Mouse (Mus musculus) limb, embryonic 13.5 days (tissue): ENCODE measurements around the gene Gm42906. TPM values are rescaled to one million over a fixed set of nuclear protein-coding genes. Genes with fewer than 3 reads are reported as not detected.
A peak's percentile ranks its signal among the peaks of the same experiment; 100 is the strongest.

ENCODE experiments used
- ATAC-seq: fragments of 200-750 bp; cut with Nextera tagmentation; 2 replicates; pipeline ENCODE4 v1.8.0; 2017; ENCODE audit warnings: low read depth, moderate number of reproducible peaks, moderate TSS enrichment; ENCODE audit not compliant: low FRiP score
- H3K27ac ChIP-seq: fragments of 300-500 bp; sonication (generic); 2 replicates; pipeline ENCODE4 v1.5.1; 2015; ENCODE audit warnings: inconsistent platforms, mild to moderate bottlenecking, moderate library complexity
- H3K27me3 ChIP-seq: fragments of 300-500 bp; sonication (generic); 2 replicates; pipeline ENCODE4 v1.6.1; 2015; ENCODE audit warnings: mild to moderate bottlenecking, inconsistent platforms
- H3K36me3 ChIP-seq: fragments of 300-500 bp; sonication (generic); 2 replicates; pipeline ENCODE4 v1.6.1; 2015; ENCODE audit warnings: inconsistent platforms, mild to moderate bottlenecking, moderate library complexity
- H3K4me1 ChIP-seq: fragments of 300-500 bp; sonication (generic); 2 replicates; pipeline ENCODE4 v1.6.1; 2015; ENCODE audit warnings: inconsistent platforms
- H3K4me2 ChIP-seq: fragments of 300-500 bp; sonication (generic); replicated peaks from 2 replicates; pipeline ENCODE4 v1.6.1; 2015; ENCODE audit warnings: inconsistent platforms, mild to moderate bottlenecking, moderate library complexity
- H3K4me3 ChIP-seq: fragments of 300-500 bp; sonication (generic); 2 replicates; pipeline ENCODE4 v1.5.1; 2015; ENCODE audit warnings: moderate library complexity, mild to moderate bottlenecking, inconsistent platforms
- H3K9ac ChIP-seq: fragments of 300-500 bp; sonication (generic); 2 replicates; pipeline ENCODE4 v1.6.1; 2015; ENCODE audit warnings: mild to moderate bottlenecking, inconsistent platforms
- H3K9me3 ChIP-seq: fragments of 300-500 bp; sonication (generic); 2 replicates; pipeline ENCODE4 v1.6.1; 2016; ENCODE audit warnings: inconsistent platforms
- WGBS: fragments of 180-500 bp; shearing (Covaris S2); methylation state at CpG from one replicate; pipeline ENCODE4 v1.1.7; 2015; 5-methylcytosine and 5-hydroxymethylcytosine counted together
- polyA plus RNA-seq: library from polyadenylated mRNA; unstranded; fragments of >200 nt; fragmentation: Nextera tagmentation; extraction: Ambion mirVana; gene quantifications from 2 replicates; pipeline ENCODE4 v1.2.1, GENCODE M21; 2015

Gene Gm42906
- polyA plus RNA-seq, 1 experiment from 2014 or later, result not detected

GRCm38 (mm10) chr5:151218689-151219115, 209.3 kb downstream of the Gm42906 start:
- H3K4me2 ChIP-seq, result no peak overlapping the region
- 0 out of 2 replicates have a peak, but pooled peaks cover 2% of the 10 kb centered on the region for H3K27me3 ChIP-seq
- 64% methylated on average over 6 of the region's 6 CpGs for WGBS
- no peak overlapping the region for H3K4me3 ChIP-seq
- H3K27ac ChIP-seq, result no peak overlapping the region
- ATAC-seq, result peak; percentile 54
- no peak overlapping the region for H3K9ac ChIP-seq
- H3K9me3 ChIP-seq, result no peaks in the 10 kb centered on the region
- peaks cover 23% of the 10 kb centered on the region for H3K4me1 ChIP-seq
- no peaks in the 10 kb centered on the region for H3K36me3 ChIP-seq

GRCm38 (mm10) chr5:151213097-151213496, 214.9 kb downstream of the Gm42906 start:
- H3K36me3 ChIP-seq, result no peaks in the 10 kb centered on the region
- ATAC-seq, result no peak
- H3K4me3 ChIP-seq, result no peak overlapping the region
- 0 out of 2 replicates have a peak, but pooled peaks cover 11% of the 10 kb centered on the region for H3K4me1 ChIP-seq
- no peak overlapping the region for H3K27ac ChIP-seq
- no peak overlapping the region for H3K4me2 ChIP-seq
- H3K9me3 ChIP-seq, result no peaks in the 10 kb centered on the region
- WGBS, result 70% methylated on average over 3 of the region's 3 CpGs
- H3K27me3 ChIP-seq, result 0 out of 2 replicates have a peak, but pooled peaks cover 3% of the 10 kb centered on the region
- H3K9ac ChIP-seq, result no peak overlapping the region

DNA sequence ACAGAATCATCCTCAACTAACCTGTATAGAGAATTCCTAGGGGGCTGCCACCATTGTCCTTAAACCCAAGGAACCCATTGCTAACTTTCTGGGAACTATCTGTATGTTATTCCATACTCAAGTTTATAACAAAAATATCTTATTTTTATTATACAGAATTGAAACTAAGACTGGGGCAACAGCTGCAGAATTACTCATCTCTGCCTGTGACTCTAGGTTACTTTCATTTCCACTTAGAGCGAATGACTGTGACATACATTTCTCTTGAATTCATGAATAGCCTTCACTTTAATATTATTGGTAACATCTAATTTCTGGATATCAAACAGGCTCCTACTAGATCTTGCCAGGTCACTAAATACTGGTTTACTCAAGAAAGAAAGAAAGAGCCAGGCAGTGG, 217.1 kb downstream of the Gm42906 start:
- no peak overlapping the region for H3K9ac ChIP-seq
- H3K4me1 ChIP-seq, result no peaks in the 10 kb centered on the region
- H3K27me3 ChIP-seq, result 0 out of 2 replicates have a peak, but pooled peaks cover 3% of the 10 kb centered on the region
- no peaks in the 10 kb centered on the region for H3K9me3 ChIP-seq
- no peaks in the 10 kb centered on the region for H3K36me3 ChIP-seq
- H3K27ac ChIP-seq, result no peak overlapping the region
- ATAC-seq, result no peak
- no peak overlapping the region for H3K4me3 ChIP-seq
- H3K4me2 ChIP-seq, result no peak overlapping the region
- WGBS, result 94% methylated on average over 1 of the region's 1 CpGs

- Histone ChIP-seq H3K4me1 (no peaks in the 10 kb centered on the region), H3K9ac (no peak overlapping the region), H3K4me3 (no peak overlapping the region), H3K27me3 (0 out of 2 replicates have a peak, but pooled peaks cover 3% of the 10 kb centered on the region), H3K36me3 (no peaks in the 10 kb centered on the region), H3K4me2 (no peak overlapping the region), H3K9me3 (0 out of 2 replicates have a peak, but pooled peaks cover 3% of the 10 kb centered on the region), H3K27ac (no peak overlapping the region)
- 85% methylated on average over 2 of the region's 2 CpGs for WGBS
- no peak for ATAC-seq
Observed at GRCm38 (mm10) chr5:151210060-151210459, 217.9 kb downstream of the Gm42906 start.

- H3K27ac ChIP-seq, result no peak overlapping the region
- 86% methylated on average over 4 of the region's 4 CpGs for WGBS
- H3K4me1 ChIP-seq, result no peaks in the 10 kb centered on the region
- no peak overlapping the region for H3K9ac ChIP-seq
- H3K4me2 ChIP-seq, result no peak overlapping the region
- ATAC-seq, result no peak
- H3K36me3 ChIP-seq, result no peaks in the 10 kb centered on the region
- H3K9me3 ChIP-seq, result peaks cover 9% of the 10 kb centered on the region; the same call in 1 of the 2 replicates
- H3K27me3 ChIP-seq, result no peaks in the 10 kb centered on the region
- no peak overlapping the region for H3K4me3 ChIP-seq
Observed at GRCm38 (mm10) chr5:151205017-151205416, 222.9 kb downstream of the Gm42906 start.

DNA sequence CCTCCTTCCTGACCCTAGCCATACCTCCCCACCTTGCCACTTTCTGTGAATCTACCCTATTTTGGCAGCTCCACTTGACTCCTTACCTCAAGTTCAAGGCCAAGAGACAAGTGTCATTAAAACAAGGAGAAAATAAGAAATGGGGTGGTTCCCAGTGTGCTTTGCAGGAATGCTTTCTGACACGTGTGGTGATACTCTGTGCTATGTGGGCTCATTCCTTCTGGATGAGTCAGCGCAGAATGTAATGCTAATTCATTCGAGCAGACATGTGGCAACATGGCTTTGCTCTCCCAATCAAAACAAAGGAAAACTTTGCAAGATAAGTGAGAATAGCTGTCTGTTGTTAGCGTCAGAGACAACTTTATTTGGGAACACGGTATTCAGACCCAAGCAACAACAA, 225.0 kb downstream of the Gm42906 start:
- no peaks in the 10 kb centered on the region for H3K27me3 ChIP-seq
- no peak overlapping the region for H3K4me3 ChIP-seq
- no peak overlapping the region for H3K27ac ChIP-seq
- no peak overlapping the region for H3K9ac ChIP-seq
- H3K4me2 ChIP-seq, result no peak overlapping the region
- H3K36me3 ChIP-seq, result no peaks in the 10 kb centered on the region
- ATAC-seq, result no peak
- H3K9me3 ChIP-seq, result peaks cover 9% of the 10 kb centered on the region; the same call in 1 of the 2 replicates
- no peaks in the 10 kb centered on the region for H3K4me1 ChIP-seq
- 70% methylated on average over 5 of the region's 5 CpGs for WGBS

- Histone ChIP-seq H3K4me3 (no peak overlapping the region), H3K9ac (no peak overlapping the region), H3K4me2 (no peak overlapping the region), H3K27ac (no peak overlapping the region), H3K27me3 (no peaks in the 10 kb centered on the region), H3K36me3 (no peaks in the 10 kb centered on the region), H3K9me3 (peaks cover 9% of the 10 kb centered on the region; the same call in 1 of the 2 replicates), H3K4me1 (no peaks in the 10 kb centered on the region)
- WGBS, result 77% methylated on average over 3 of the region's 3 CpGs
- no peak for ATAC-seq
Observed at GRCm38 (mm10) chr5:151201220-151201619, 226.7 kb downstream of the Gm42906 start.

- Histone ChIP-seq H3K9ac (no peak overlapping the region), H3K36me3 (no peaks in the 10 kb centered on the region), H3K27me3 (no peaks in the 10 kb centered on the region), H3K4me3 (no peak overlapping the region), H3K9me3 (peaks cover 6% of the 10 kb centered on the region; the same call in 1 of the 2 replicates), H3K4me1 (no peaks in the 10 kb centered on the region), H3K4me2 (no peak overlapping the region), H3K27ac (no peak overlapping the region)
- ATAC-seq, result no peak
- 85% methylated on average over 3 of the region's 3 CpGs for WGBS
Observed at GRCm38 (mm10) chr5:151199235-151199634, 228.7 kb downstream of the Gm42906 start.

GRCm38 (mm10) chr5:151196603-151197272, 231.2 kb downstream of the Gm42906 start:
- Histone ChIP-seq H3K9me3 (peaks cover 2% of the 10 kb centered on the region; the same call in 1 of the 2 replicates), H3K9ac (no peak overlapping the region), H3K27ac (no peak overlapping the region), H3K4me3 (no peak overlapping the region), H3K4me1 (no peaks in the 10 kb centered on the region), H3K36me3 (no peaks in the 10 kb centered on the region), H3K4me2 (no peak overlapping the region), H3K27me3 (no peaks in the 10 kb centered on the region)
- 76% methylated on average over 13 of the region's 13 CpGs for WGBS
- no peak for ATAC-seq

DNA sequence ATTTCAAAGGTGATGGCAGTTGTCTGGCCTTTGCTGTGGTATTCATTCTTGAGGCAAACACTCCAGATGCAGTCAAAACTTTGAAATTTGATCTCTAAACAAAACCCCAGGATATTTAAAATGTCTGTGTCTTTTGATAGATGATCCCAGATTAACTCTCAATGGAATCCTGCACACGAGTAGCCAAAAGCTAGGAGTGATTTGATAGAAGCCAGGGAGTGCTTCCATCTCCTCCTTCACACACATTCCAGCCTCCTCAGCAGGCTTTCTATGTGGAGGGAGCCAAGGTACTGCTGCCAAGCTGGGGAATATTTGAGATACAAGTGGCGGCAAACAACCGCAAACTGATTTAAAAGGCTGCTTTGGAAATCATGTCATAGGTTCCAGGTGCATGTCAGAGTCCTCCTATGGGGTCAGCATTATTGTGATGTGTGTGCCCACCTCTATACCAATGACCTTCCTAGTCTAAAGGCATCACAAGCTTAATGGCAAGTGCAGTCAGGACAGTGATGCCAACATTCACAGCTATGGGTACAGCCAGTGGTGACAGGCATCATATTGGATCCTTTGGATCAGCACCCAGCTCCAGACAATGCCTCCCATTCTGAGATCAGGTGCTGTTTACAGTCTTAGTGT, 234.0 kb downstream of the Gm42906 start:
- H3K9me3 ChIP-seq, result no peaks in the 10 kb centered on the region
- H3K36me3 ChIP-seq, result no peaks in the 10 kb centered on the region
- no peaks in the 10 kb centered on the region for H3K27me3 ChIP-seq
- 61% methylated on average over 3 of the region's 3 CpGs for WGBS
- no peak overlapping the region for H3K27ac ChIP-seq
- no peak overlapping the region for H3K9ac ChIP-seq
- no peak for ATAC-seq
- H3K4me3 ChIP-seq, result no peak overlapping the region
- H3K4me1 ChIP-seq, result peaks cover 12% of the 10 kb centered on the region
- H3K4me2 ChIP-seq, result no peak overlapping the region

GRCm38 (mm10) chr5:151192266-151192665, 235.7 kb downstream of the Gm42906 start:
- Histone ChIP-seq H3K4me3 (no peak overlapping the region), H3K4me2 (no peak overlapping the region), H3K4me1 (peaks cover 12% of the 10 kb centered on the region), H3K27ac (no peak overlapping the region), H3K9me3 (no peaks in the 10 kb centered on the region), H3K9ac (no peak overlapping the region), H3K36me3 (no peaks in the 10 kb centered on the region), H3K27me3 (no peaks in the 10 kb centered on the region)
- ATAC-seq, result no peak
- 72% methylated on average over 2 of the region's 2 CpGs for WGBS

- WGBS, result 41% methylated on average over 5 of the region's 5 CpGs
- Histone ChIP-seq H3K27ac (peak overlapping the region; percentile 67; the same call in 1 of the 2 replicates), H3K9me3 (no peaks in the 10 kb centered on the region), H3K4me2 (peak overlapping the region; percentile 91), H3K27me3 (no peaks in the 10 kb centered on the region), H3K9ac (no peak overlapping the region), H3K4me1 (peaks cover 12% of the 10 kb centered on the region), H3K36me3 (no peaks in the 10 kb centered on the region), H3K4me3 (peak overlapping the region; percentile 68; the same call in 1 of the 2 replicates)
- peak; percentile 54; the same call in 1 of the 2 replicates for ATAC-seq
Observed at GRCm38 (mm10) chr5:151190764-151191163, 237.2 kb downstream of the Gm42906 start.
